9 mouse cellular contexts compared by ENCODE assay signal in genomic region chr17:12740317-12740716, GRCm38 (mm10). TPM values are rescaled to one million over a fixed set of nuclear protein-coding genes. Genes with fewer than 3 reads are reported as not detected.
DNase-seq lines count a peak whose midpoint lies in the region; ATAC-seq lines count a peak whose summit lies in the region.
"Had no signal": no experiment of that assay in that cellular context is flagged by ENCODE, and none has a peak within 500 bp of the region (broad histone marks: within the 10 kb centered on the region; RNA-seq: fewer than 3 reads in every experiment).

No protein-coding gene starts in this region.

- no peak overlapping the region for H3K4me3 ChIP-seq in kidney, embryonic 16.5 days (ENCODE audit: low read length)
- no peak overlapping the region for H3K4me3 ChIP-seq in embryonic facial prominence, embryonic 13.5 days
- H3K4me3 ChIP-seq in limb, embryonic 12.5 days (replicated peaks): no peak overlapping the region
- H3K4me3 ChIP-seq in stomach, embryonic 14.5 days (ENCODE audit: low read depth, low read length): no peak overlapping the region

- no peaks in the 10 kb centered on the region for H3K27me3 ChIP-seq in kidney, embryonic 16.5 days (ENCODE audit: insufficient read depth, low read length)
- no peaks in the 10 kb centered on the region for H3K27me3 ChIP-seq in embryonic facial prominence, embryonic 13.5 days
- H3K27me3 ChIP-seq in limb, embryonic 12.5 days: no peaks in the 10 kb centered on the region
- no peaks in the 10 kb centered on the region for H3K27me3 ChIP-seq in stomach, embryonic 14.5 days (ENCODE audit: control insufficient read depth, insufficient read depth, low read length)
- H3K27me3 ChIP-seq: CH12.LX had no signal

- H3K9ac ChIP-seq in kidney, embryonic 16.5 days (replicated peaks; ENCODE audit: low read length): no peak overlapping the region
- no peak overlapping the region for H3K9ac ChIP-seq in embryonic facial prominence, embryonic 13.5 days
- no peak overlapping the region for H3K9ac ChIP-seq in limb, embryonic 12.5 days (replicated peaks)
- H3K9ac ChIP-seq in stomach, embryonic 14.5 days (replicated peaks; ENCODE audit: low read depth, low read length): no peak overlapping the region

- DNase-seq in kidney, postnatal 14 days: no peak
- no peak for DNase-seq in layer of hippocampus, postnatal 25 days (ENCODE audit: extremely low spot score in 1 of 2, low spot score in 1 of 2)
- no peak for DNase-seq in adrenal gland, postnatal 36 days
- DNase-seq in gastrocnemius, postnatal 4 days (ENCODE audit: low spot score in 2 of 2): no peak

- no peak overlapping the region for H3K4me2 ChIP-seq in kidney, embryonic 16.5 days (replicated peaks; ENCODE audit: low read depth, low read length)
- H3K4me2 ChIP-seq in embryonic facial prominence, embryonic 13.5 days: no peak overlapping the region
- no peak overlapping the region for H3K4me2 ChIP-seq in limb, embryonic 12.5 days
- 0 out of 2 replicates have a peak overlapping the region, but pooled peaks have one; percentile 18 for H3K4me2 ChIP-seq in stomach, embryonic 14.5 days (replicated peaks; ENCODE audit: low read depth, low read length)

- H3K36me3 ChIP-seq in kidney, embryonic 16.5 days (ENCODE audit: insufficient read depth, low read length): peaks cover 67% of the 10 kb centered on the region
- H3K36me3 ChIP-seq in embryonic facial prominence, embryonic 13.5 days: peaks cover 74% of the 10 kb centered on the region
- peaks cover 94% of the 10 kb centered on the region for H3K36me3 ChIP-seq in limb, embryonic 12.5 days
- peaks cover 41% of the 10 kb centered on the region for H3K36me3 ChIP-seq in stomach, embryonic 14.5 days (ENCODE audit: control insufficient read depth, insufficient read depth, low read length)

- H3K27ac ChIP-seq in kidney, embryonic 16.5 days (ENCODE audit: low read length): peak overlapping the region; percentile 27
- H3K27ac ChIP-seq in embryonic facial prominence, embryonic 13.5 days: 0 out of 2 replicates have a peak overlapping the region, but pooled peaks have one; percentile 34
- peak overlapping the region; percentile 91 for H3K27ac ChIP-seq in limb, embryonic 12.5 days
- peak overlapping the region; percentile 58; the same call in 1 of the 2 replicates for H3K27ac ChIP-seq in stomach, embryonic 14.5 days (ENCODE audit: low read length)

- H3K4me1 ChIP-seq in kidney, embryonic 16.5 days (ENCODE audit: insufficient read depth, low read length): peaks cover 42% of the 10 kb centered on the region
- H3K4me1 ChIP-seq in embryonic facial prominence, embryonic 13.5 days: peaks cover 41% of the 10 kb centered on the region
- H3K4me1 ChIP-seq in limb, embryonic 12.5 days (replicated peaks): peaks cover 62% of the 10 kb centered on the region
- peaks cover 24% of the 10 kb centered on the region for H3K4me1 ChIP-seq in stomach, embryonic 14.5 days (ENCODE audit: control insufficient read depth, insufficient read depth, low read length)

- peaks cover 31% of the 10 kb centered on the region for H3K9me3 ChIP-seq in kidney, embryonic 16.5 days (ENCODE audit: low read length)
- peaks cover 33% of the 10 kb centered on the region for H3K9me3 ChIP-seq in embryonic facial prominence, embryonic 13.5 days
- peaks cover 37% of the 10 kb centered on the region for H3K9me3 ChIP-seq in limb, embryonic 12.5 days
- H3K9me3 ChIP-seq in stomach, embryonic 14.5 days (ENCODE audit: control insufficient read depth, low read depth, low read length): peaks cover 26% of the 10 kb centered on the region

- ATAC-seq in kidney, embryonic 16.5 days (ENCODE audit: low FRiP score, low TSS enrichment): no peak
- ATAC-seq in embryonic facial prominence, embryonic 13.5 days (ENCODE audit: insufficient number of reproducible peaks, insufficient read depth, low FRiP score, low TSS enrichment, low read depth): no peak
- no peak for ATAC-seq in limb, embryonic 12.5 days (ENCODE audit: insufficient number of reproducible peaks, insufficient read depth, low FRiP score, low TSS enrichment, low read depth)
- ATAC-seq in stomach, embryonic 14.5 days (ENCODE audit: insufficient number of reproducible peaks, insufficient read depth, low FRiP score, low read depth): peak; percentile 72

- 41% methylated on average over 2 of the region's 2 CpGs for WGBS in kidney, embryonic 16.5 days
- 46% methylated on average over 2 of the region's 2 CpGs for WGBS in embryonic facial prominence, embryonic 13.5 days
- WGBS in limb, embryonic 12.5 days: 26% methylated on average over 2 of the region's 2 CpGs
- whole genome bisulfite sequencing in stomach, embryonic 14.5 days: 30% methylated on average over 2 of the region's 2 CpGs

RNA-seq across cellular contexts. Expression of gene Igf2r, which starts 29.1 kb away (rescaled TPM):
- polyA plus RNA-seq in kidney, embryonic 16.5 days (2015; fragmentation: Nextera tagmentation; extraction: Ambion mirVana): 32.1 and 33.6 TPM in 2 replicates
- polyA plus RNA-seq in embryonic facial prominence, embryonic 13.5 days (2015; fragmentation: Nextera tagmentation; extraction: Ambion mirVana): 27.9 and 35.4 TPM in 2 replicates
- polyA plus RNA-seq in limb, embryonic 12.5 days (2016; fragmentation: Nextera tagmentation; extraction: Ambion mirVana): 43.1 and 48.1 TPM in 2 replicates
- 46.0 and 51.7 TPM in 2 replicates for polyA plus RNA-seq in stomach, embryonic 14.5 days (2014; fragmentation: Nextera tagmentation; extraction: Ambion mirVana)
- 10 to 100 TPM; 28.1 to 29.8 TPM for total RNA-seq in layer of hippocampus, postnatal 25 days (2021)
- 10 to 100 TPM; 76.5 to 97.4 TPM for total RNA-seq in adrenal gland, postnatal 36 days (2021)
- total RNA-seq in gastrocnemius, postnatal 4 days (2021): 100 to 1,000 TPM; 178 to 206 TPM

Comparison
In these comparisons a context has a peak if more than half of its experiments do, and no peak if none do; other contexts are left out.
1. H3K27ac ChIP-seq: peak in every context shown above with its lines; median percentile 91 in limb, embryonic 12.5 days; 58 in stomach, embryonic 14.5 days; 34 in embryonic facial prominence, embryonic 13.5 days; 27 in kidney, embryonic 16.5 days.